Mouse (Mus musculus) intestine, embryonic 15.5 days (tissue): ENCODE data around the gene Vmn1r75. TPM values are rescaled to one million over a fixed set of nuclear protein-coding genes. Genes with fewer than 3 reads are reported as not detected.

Source experiments
- ATAC-seq: fragments of 200-750 bp; cut with Nextera tagmentation; 2 replicates; pipeline ENCODE4 v1.8.0; 2017; ENCODE audit warnings: moderate TSS enrichment, moderate library complexity
- H3K27ac ChIP-seq: fragments of 300-500 bp; sonication (generic); 2 replicates; pipeline ENCODE4 v1.5.1; 2015; ENCODE audit warnings: mild to moderate bottlenecking, inconsistent platforms
- H3K27me3 ChIP-seq: fragments of 300-500 bp; sonication (generic); replicated peaks from 2 replicates; pipeline ENCODE4 v1.6.1; 2015; ENCODE audit warnings: inconsistent platforms
- H3K36me3 ChIP-seq: fragments of 300-500 bp; sonication (generic); 2 replicates; pipeline ENCODE4 v1.6.1; 2015; ENCODE audit warnings: inconsistent platforms
- H3K4me1 ChIP-seq: fragments of 300-500 bp; sonication (generic); replicated peaks from 2 replicates; pipeline ENCODE4 v1.6.1; 2015; ENCODE audit warnings: inconsistent platforms
- H3K4me2 ChIP-seq: fragments of 300-500 bp; sonication (generic); replicated peaks from 2 replicates; pipeline ENCODE4 v1.6.1; 2015; ENCODE audit warnings: mild to moderate bottlenecking, inconsistent platforms
- H3K4me3 ChIP-seq: fragments of 300-500 bp; sonication (generic); replicated peaks from 2 replicates; pipeline ENCODE4 v1.5.1; 2015; ENCODE audit warnings: inconsistent platforms
- H3K9ac ChIP-seq: fragments of 300-500 bp; sonication (generic); 2 replicates; pipeline ENCODE4 v1.6.1; 2015; ENCODE audit warnings: inconsistent platforms
- H3K9me3 ChIP-seq: fragments of 300-500 bp; sonication (generic); 2 replicates; pipeline ENCODE4 v1.6.1; 2016; ENCODE audit warnings: inconsistent platforms
- WGBS: fragments of 180-500 bp; shearing (Covaris S2); methylation state at CpG from one replicate; pipeline ENCODE4 v1.1.7; 2015; 5-methylcytosine and 5-hydroxymethylcytosine counted together
- polyA plus RNA-seq: library from polyadenylated mRNA; unstranded; fragments of >200 nt; fragmentation: Nextera tagmentation; extraction: Ambion mirVana; gene quantifications from 2 replicates; pipeline ENCODE4 v1.2.1, GENCODE M21; 2015

The Vmn1r75 gene
- polyA plus RNA-seq: not detected in 2 replicates

DNA sequence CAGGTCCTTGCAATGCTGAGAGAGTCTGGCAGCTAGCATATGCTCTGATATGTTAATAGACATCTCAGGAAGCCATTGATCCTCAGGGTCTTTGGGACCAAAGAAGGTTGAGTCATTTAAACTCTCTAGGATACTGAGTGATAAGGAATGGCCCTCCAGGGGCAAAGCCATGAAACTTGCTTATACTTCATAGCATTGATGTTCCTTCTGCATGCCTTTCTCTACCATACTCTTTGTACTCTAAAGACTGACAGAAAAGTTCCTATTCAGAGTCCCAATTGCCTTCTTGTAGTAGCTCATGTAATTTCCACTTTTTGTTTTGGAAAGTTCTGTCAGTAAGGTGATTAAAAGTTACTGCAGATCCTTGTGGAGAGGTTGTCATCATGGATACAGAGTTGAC, at the start of gene Vmn1r75:
TSS of gene Vmn1r75 (plus strand) at position 301 of the 400 bp plus-strand sequence.
- Histone ChIP-seq H3K36me3 (no peaks in the 10 kb centered on the region), H3K4me3 (no peak within 1 kb of the TSS), H3K9me3 (no peaks in the 10 kb centered on the region), H3K9ac (no peak within 1 kb of the TSS), H3K4me1 (no peaks in the 10 kb centered on the region), H3K27ac (no peak within 1 kb of the TSS), H3K27me3 (no peaks in the 10 kb centered on the region), H3K4me2 (no peak within 1 kb of the TSS)
- no peak for ATAC-seq

DNA sequence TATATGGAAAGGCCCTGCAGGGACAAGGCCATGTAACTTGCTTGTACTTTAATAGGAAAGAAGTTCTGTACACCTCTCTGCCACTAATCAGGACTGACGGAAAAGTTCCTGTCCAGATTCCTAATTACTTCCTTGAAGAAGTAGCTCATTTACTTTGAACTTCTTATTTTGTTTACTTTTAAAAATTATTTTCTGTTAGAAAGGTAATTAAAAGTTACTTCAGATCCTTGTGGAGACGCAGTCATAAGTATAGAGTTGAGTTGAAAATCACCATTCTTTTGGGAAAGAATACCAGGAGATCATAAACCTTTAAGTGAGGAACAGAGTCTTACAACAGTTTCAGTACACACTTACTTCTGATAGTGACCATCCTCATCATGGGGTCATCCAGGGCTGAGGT, 40.8 kb upstream of the Vmn1r75 start, which contains the start of gene Vmn1r74:
TSS of gene Vmn1r74 (plus strand) at position 301 of the 400 bp plus-strand sequence.
- Histone ChIP-seq H3K27ac (no peak within 1 kb of the TSS), H3K36me3 (no peaks in the 10 kb centered on the region), H3K9ac (no peak within 1 kb of the TSS), H3K4me2 (no peak within 1 kb of the TSS), H3K4me1 (no peaks in the 10 kb centered on the region), H3K4me3 (no peak within 1 kb of the TSS), H3K9me3 (no peaks in the 10 kb centered on the region), H3K27me3 (no peaks in the 10 kb centered on the region)
- ATAC-seq: no peak
- WGBS: 81% methylated on average over 2 of the region's 2 CpGs

Other genes starting within 250 kb of the Vmn1r75 start
- gene Vmn1r72, start 194.5 kb upstream of the Vmn1r75 start, polyA plus RNA-seq: not detected in 2 replicates
- not detected in 2 replicates for gene Vmn1r73, start 144.4 kb upstream of the Vmn1r75 start, polyA plus RNA-seq
- gene Vmn1r74, start 40.6 kb upstream of the Vmn1r75 start, polyA plus RNA-seq: not detected in 2 replicates
- not detected in 2 replicates for gene Vmn1r76, start 63.6 kb downstream of the Vmn1r75 start, polyA plus RNA-seq
- gene Vmn1r77, start 162.1 kb downstream of the Vmn1r75 start, polyA plus RNA-seq: not detected in 2 replicates